Mouse (Mus musculus): ENCODE measurements around the gene Gstm6.

The Gstm6 gene

GRCm38 (mm10) chr3:107941261-107941660 lies 2.3 kb downstream of the Gstm6 start:
- DNase-seq (ENCODE audit: low spot score in 2 of 2): no peak

- no peak for DNase-seq (ENCODE audit: low spot score in 2 of 2)
Measured at GRCm38 (mm10) chr3:107940524-107940923, 3.0 kb downstream of the Gstm6 start.

GRCm38 (mm10) chr3:107939830-107940229 lies 3.7 kb downstream of the Gstm6 start:
- DNase-seq (ENCODE audit: low spot score in 2 of 2): no peak

- peak; percentile 75 to 82 for DNase-seq (ENCODE audit: low spot score in 2 of 2)
Measured at GRCm38 (mm10) chr3:107939403-107939802, 4.1 kb downstream of the Gstm6 start.

- DNase-seq (ENCODE audit: low spot score in 2 of 2): no peak
Measured at GRCm38 (mm10) chr3:107935888-107936287, 7.7 kb downstream of the Gstm6 start.

GRCm38 (mm10) chr3:107935268-107935667 lies 8.3 kb downstream of the Gstm6 start:
- DNase-seq (ENCODE audit: low spot score in 2 of 2): no peak

- no peak for DNase-seq (ENCODE audit: low spot score in 2 of 2)
Measured at GRCm38 (mm10) chr3:107932128-107932527, 11.4 kb downstream of the Gstm6 start.

GRCm38 (mm10) chr3:107931670-107932069 lies 11.9 kb downstream of the Gstm6 start, which contains the start of gene Gstm7:
Gene Gstm7, minus strand, starts transcription at chr3:107931817.
- DNase-seq (ENCODE audit: low spot score in 2 of 2): peak; percentile 86 to 95

GRCm38 (mm10) chr3:107931134-107931533 lies 12.4 kb downstream of the Gstm6 start:
- no peak for DNase-seq (ENCODE audit: low spot score in 2 of 2)

GRCm38 (mm10) chr3:107929731-107930130 lies 13.8 kb downstream of the Gstm6 start:
- DNase-seq (ENCODE audit: low spot score in 2 of 2): no peak

- no peak for DNase-seq (ENCODE audit: low spot score in 2 of 2)
Measured at GRCm38 (mm10) chr3:107929243-107929642, 14.3 kb downstream of the Gstm6 start.

GRCm38 (mm10) chr3:107928691-107929090 lies 14.9 kb downstream of the Gstm6 start:
- no peak for DNase-seq (ENCODE audit: low spot score in 2 of 2)

GRCm38 (mm10) chr3:107927841-107928240 lies 15.7 kb downstream of the Gstm6 start:
- no peak for DNase-seq (ENCODE audit: low spot score in 2 of 2)

- no peak for DNase-seq (ENCODE audit: low spot score in 2 of 2)
Measured at GRCm38 (mm10) chr3:107925335-107925734, 18.2 kb downstream of the Gstm6 start.

GRCm38 (mm10) chr3:107920348-107920747 lies 23.2 kb downstream of the Gstm6 start:
- no peak for DNase-seq (ENCODE audit: low spot score in 2 of 2)

- DNase-seq (ENCODE audit: low spot score in 2 of 2): peak; percentile 23 to 38
Measured at GRCm38 (mm10) chr3:107917783-107918408, 25.7 kb downstream of the Gstm6 start.

- no peak for DNase-seq (ENCODE audit: low spot score in 2 of 2)
Measured at GRCm38 (mm10) chr3:107917097-107917496, 26.5 kb downstream of the Gstm6 start.

- DNase-seq (ENCODE audit: low spot score in 2 of 2): no peak
Measured at GRCm38 (mm10) chr3:107916674-107917073, 26.9 kb downstream of the Gstm6 start.

GRCm38 (mm10) chr3:107905942-107906341 lies 37.6 kb downstream of the Gstm6 start:
- no peak for DNase-seq (ENCODE audit: low spot score in 2 of 2)

- DNase-seq (ENCODE audit: low spot score in 2 of 2): no peak
Measured at GRCm38 (mm10) chr3:107900955-107901673, 42.4 kb downstream of the Gstm6 start.

- no peak for DNase-seq (ENCODE audit: low spot score in 2 of 2)
Measured at GRCm38 (mm10) chr3:107898691-107899090, 44.9 kb downstream of the Gstm6 start.

- DNase-seq (ENCODE audit: low spot score in 2 of 2): peak; percentile 71 to 80
Measured at GRCm38 (mm10) chr3:107895720-107896569, 47.6 kb downstream of the Gstm6 start, which contains the start of gene Gstm5. Gene Gstm5, plus strand, starts transcription at chr3:107895821.
